Mouse (Mus musculus): ENCODE measurements around the gene Myo7a. TPM values are rescaled to one million over a fixed set of nuclear protein-coding genes. Genes with fewer than 3 reads are reported as not detected.

Gene Myo7a
- total RNA-seq, 2 experiments from 2014 or later: 1.4 to 3.0 TPM

DNA sequence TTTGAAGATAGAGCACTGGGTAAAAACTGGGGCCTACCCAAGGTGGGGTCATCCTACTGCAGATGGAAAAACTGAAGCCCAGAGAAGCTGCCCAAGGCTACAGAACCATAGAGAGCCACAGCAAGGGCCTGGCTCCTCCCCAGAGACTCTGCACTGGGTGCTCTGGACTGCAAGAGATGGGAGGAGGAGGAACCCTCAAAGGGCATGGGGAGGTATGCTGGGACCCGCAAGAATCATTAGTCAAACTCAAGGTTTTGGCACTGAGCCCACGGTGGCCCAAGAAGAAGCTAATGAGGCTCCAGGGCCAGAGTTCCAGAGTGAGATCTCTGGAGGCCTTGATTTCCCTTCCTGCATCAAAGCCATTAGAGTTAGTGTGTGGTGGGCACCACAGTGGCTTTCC, 18.7 kb upstream of the Myo7a start:
- TF ChIP-seq CTCF (IDR thresholded peaks at IDR 0.05): no peak
- H3K4me3 ChIP-seq: no peak overlapping the region
- no peak overlapping the region for H3K27ac ChIP-seq
- DNase-seq: no peak
- intact Hi-C loops (cut with DNase I): no loop called here

DNA sequence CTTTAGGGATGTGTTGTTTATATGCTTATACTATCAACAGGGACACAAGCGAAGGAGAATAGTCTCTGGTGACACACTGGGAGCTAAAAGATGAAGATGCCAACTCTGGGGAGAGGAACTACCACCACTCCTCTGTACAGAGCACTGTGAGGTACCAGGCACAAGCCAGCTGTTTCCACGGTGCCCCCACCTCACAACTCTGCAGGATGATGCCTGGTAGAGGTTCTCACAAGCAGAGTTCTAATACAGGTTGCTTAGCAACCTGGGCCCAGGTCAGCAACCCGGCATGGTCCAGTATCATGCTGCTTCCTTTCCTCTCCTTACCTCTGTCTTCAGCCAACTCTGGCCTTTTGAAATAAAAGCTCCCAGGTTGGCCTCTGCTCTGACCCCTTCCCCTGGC, 18.3 kb upstream of the Myo7a start:
- no peak for DNase-seq
- Histone ChIP-seq H3K27ac (no peak overlapping the region), H3K4me3 (no peak overlapping the region)
- intact Hi-C loops (cut with DNase I): no loop called here
- no peak for TF ChIP-seq CTCF (IDR thresholded peaks at IDR 0.05)

DNA sequence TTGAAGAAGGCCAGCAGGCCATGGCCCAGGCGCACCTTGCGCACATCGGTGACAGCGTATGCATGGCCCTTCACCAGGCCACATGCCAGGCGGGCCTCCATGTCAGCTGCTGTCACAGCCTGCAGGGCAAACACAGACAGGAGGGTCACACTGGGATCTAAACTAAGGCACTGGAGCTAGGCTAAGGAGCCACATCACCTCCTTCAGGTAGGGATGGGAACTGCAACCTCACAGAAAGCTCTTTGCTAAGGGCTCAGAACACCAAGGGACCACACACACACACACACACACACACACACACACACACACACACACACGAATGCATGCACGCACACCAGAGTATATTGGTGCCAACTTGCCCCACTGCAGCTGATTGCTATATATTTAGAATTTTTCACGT, 12.4 kb upstream of the Myo7a start:
- TF ChIP-seq CTCF (IDR thresholded peaks at IDR 0.05): no peak
- DNase-seq: no peak
- Histone ChIP-seq H3K4me3 (no peak overlapping the region), H3K27ac (no peak overlapping the region)
- intact Hi-C loops (cut with DNase I): no loop called here

DNA sequence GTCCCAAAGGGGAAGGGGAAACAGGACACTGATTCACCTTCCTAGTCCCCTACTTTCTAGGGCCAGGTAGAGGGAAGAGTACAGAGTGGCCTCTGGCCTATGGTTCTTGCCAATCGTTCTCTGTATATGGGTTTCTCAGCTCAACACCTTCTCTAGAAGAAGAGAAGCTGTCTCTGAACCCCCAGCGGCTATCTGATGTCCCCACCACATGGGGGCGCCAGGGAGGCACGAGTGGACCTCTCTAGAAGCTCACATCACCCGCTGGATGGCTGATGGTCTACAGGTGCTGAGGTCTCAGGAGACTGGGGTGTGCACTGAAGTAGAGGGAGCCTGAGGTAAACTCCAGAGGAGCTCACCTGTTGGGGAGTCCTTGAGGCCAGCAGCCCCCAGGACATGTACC, 6.1 kb upstream of the Myo7a start:
- peak; percentile 68 for DNase-seq
- peak; percentile 62 for TF ChIP-seq CTCF (IDR thresholded peaks at IDR 0.05)
- Histone ChIP-seq H3K4me3 (no peak overlapping the region), H3K27ac (no peak overlapping the region)
- intact Hi-C loops (cut with DNase I): no loop called here

DNA sequence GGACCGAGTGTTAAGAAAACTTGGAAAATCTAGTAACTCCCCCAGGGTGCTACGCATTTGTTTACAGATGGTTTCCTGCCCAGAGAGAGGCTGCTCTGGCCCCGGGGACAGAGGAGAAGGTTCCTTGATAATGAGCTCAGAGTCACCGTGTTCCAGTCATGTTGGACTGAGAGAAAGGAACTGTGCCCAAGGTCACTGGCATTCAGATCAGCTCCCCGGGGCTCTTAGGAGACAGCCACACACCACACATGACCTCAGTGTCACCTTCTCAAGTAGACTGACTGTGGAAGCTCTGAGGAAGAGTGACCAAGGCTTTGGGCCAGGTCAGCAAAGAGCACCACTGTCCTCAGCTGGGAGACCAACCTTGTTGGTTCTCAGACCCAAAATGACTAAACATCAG, 5.4 kb upstream of the Myo7a start:
- DNase-seq: no peak
- intact Hi-C loops (cut with DNase I): no loop called here
- Histone ChIP-seq H3K27ac (no peak overlapping the region), H3K4me3 (no peak overlapping the region)
- no peak for TF ChIP-seq CTCF (IDR thresholded peaks at IDR 0.05)

DNA sequence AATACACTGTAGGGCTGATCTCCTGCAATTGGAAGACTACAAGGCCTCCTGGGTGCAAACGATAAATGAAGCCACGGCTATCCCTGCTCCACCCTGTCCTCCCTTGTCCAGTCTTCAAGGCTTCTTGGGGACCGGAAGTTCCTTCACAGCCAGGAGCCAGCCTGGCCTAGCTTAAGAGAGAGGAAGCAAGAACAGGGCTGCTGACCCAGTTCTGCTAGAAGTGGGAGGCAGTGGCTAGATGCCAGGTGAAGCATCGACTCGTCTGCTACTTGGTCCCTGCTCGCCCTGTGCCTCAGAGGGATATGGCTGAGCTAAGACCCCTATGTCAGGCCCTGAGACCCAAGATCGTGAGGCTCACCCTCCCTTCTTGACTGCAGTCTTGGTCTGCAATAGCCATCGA, 2.3 kb upstream of the Myo7a start:
- no peak for TF ChIP-seq CTCF (IDR thresholded peaks at IDR 0.05)

DNA sequence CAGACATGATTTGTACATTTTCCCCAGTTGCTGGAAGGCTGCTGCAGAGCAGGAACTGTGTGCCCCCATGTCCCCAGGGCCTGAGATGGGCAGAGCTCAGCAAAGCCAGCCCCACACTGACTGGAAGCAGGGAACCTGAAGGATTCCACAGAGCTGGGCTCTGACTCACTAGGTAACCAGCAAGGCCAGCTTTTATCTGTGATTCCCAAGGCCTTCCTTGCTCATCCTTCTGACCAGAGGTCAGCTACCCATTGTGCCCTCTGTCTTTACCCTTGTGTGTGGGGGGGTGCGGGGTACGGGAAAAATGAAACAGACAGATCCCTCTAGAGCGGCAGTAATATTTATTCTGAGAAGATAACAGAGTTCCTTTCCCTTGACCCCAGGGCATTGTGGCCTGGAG, 1.9 kb upstream of the Myo7a start:
- DNase-seq: no peak
- H3K27ac ChIP-seq: no peak overlapping the region
- no peak for TF ChIP-seq CTCF (IDR thresholded peaks at IDR 0.05)
- intact Hi-C loops (cut with DNase I): no loop called here
- H3K4me3 ChIP-seq: no peak overlapping the region

More for the DNA sequence above, 2.3 kb upstream of the Myo7a start:
- intact Hi-C loops (cut with DNase I): no loop called here
- no peak for DNase-seq
- Histone ChIP-seq H3K27ac (no peak overlapping the region), H3K4me3 (no peak overlapping the region)

DNA sequence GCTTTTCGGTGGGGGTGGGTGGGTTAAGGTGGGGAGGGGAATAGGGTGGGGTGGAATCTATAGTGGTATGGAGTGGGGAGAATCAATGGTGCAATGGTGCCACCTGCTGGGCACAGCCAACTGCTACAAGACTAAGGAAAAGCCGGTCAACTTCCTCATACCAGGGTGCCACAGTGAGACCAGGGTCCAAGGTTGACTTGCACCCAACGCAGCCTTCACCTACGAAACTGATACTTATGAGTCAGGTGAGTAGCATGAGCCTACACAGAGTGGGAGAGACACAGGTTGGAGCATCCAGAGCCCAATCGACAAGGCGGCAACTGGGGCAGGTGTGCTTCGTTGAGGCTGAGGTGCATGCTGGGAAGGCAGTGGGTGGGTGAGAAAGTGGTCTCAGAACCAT, 1.0 kb upstream of the Myo7a start:
- Histone ChIP-seq H3K27ac (no peak overlapping the region), H3K4me3 (peak overlapping the region; percentile 15; the same call in 1 of the 2 replicates)
- peak; percentile 92 for TF ChIP-seq CTCF (IDR thresholded peaks at IDR 0.05)
- DNase-seq: peak; percentile 73
- intact Hi-C loops (cut with DNase I): loop anchor here (1.0 kb wide), 1 partner anchor 49 kb away; no protein-coding TSS in a partner anchor

DNA sequence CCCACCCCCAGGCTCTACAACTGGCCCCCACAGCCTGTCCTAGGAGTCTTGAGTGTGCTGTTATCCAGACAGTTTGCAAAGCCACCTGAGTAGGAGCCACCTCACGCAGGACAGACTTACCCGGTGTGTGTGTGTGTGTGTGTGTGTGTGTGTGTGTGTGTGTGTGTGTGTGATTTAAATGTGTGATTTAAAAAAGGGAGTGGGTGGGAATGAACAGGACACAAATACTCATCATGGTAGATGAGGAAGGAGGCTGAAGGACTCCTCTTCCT, 573 bp upstream of the Myo7a start:
- no peak overlapping the region for H3K27ac ChIP-seq
- no peak for TF ChIP-seq CTCF (IDR thresholded peaks at IDR 0.05)
- no peak overlapping the region for H3K4me3 ChIP-seq
- no peak for DNase-seq
- intact Hi-C loops (cut with DNase I): loop anchor here (1.0 kb wide), 2 partner anchors 17 to 49 kb away; no protein-coding TSS in a partner anchor

DNA sequence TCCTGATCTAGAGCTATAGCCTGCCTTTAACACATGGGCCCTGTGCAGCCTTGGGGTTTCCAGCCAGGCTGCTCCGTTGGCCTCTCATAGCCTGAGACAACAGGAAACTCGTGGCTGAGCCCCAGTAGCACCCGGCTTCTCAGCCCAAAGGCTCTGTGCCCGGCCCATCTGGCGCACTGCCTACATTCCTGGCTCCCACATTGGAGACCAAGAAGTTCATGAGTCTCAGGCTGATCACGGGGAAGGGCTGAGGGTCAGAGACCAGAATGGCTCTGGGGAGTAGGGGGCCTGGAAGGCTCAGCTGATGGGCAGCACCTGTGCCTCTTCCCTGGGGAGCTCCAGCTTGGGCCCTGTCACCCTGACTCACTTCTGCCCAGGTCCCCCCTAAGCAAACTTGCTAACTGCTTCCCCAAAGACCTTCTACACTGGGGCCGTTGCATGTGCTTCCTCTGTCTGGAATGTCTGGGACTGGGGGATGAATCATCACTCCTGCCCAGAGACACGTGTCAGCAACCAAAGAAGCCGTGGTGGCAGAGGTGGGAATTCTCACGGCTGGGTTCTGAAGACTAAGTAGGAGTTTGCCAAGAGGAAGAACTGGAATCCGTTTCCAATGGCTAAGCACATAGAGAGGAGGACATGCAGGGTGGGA, 2.2 kb downstream of the Myo7a start:
- DNase-seq: peak; percentile 85
- Histone ChIP-seq H3K4me3 (no peak overlapping the region), H3K27ac (peak overlapping the region; percentile 65)
- no peak for TF ChIP-seq CTCF (IDR thresholded peaks at IDR 0.05)
- intact Hi-C loops (cut with DNase I): no loop called here

DNA sequence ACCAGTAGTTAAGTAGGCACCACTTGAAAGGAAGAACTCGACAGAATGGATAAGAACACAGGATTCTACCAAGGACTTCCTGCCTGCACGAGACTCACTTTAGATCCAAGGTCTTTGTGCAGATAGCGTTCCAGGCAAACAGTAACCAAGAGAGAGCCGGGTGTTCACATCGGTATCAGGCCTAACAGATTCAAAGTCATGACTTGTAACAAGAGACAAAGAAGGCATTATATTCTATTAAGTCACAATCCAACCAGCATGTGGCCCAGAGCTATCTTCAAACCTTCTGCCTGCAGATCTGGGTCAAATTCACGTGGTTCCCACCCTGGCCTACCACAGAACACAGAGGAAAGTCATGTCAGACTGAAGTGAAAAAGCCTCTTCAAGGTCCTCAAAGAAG, 4.7 kb downstream of the Myo7a start:
- no peak for DNase-seq
- no peak for TF ChIP-seq CTCF (IDR thresholded peaks at IDR 0.05)
- no peak overlapping the region for H3K27ac ChIP-seq
- H3K4me3 ChIP-seq: no peak overlapping the region
- intact Hi-C loops (cut with DNase I): no loop called here

DNA sequence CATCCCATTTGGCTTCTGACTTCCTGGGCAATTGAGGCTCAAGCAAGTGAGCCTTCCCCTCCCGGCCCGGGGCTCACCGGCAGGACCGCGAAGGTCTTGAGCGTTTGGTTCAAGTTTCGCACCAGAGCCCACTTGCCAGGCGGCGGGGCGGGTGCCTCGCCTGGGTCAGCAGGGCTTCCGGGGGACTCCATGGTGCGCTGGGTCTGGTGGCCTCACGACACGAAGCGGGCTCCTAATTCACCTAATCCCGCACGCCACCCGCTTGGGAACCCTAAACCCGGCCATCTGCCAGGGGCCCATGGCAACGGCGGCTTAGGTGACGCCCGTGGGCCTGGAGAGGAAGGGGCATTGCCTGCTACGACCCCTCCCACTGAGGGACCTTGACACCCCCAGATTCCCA, 8.1 kb downstream of the Myo7a start:
- no peak for TF ChIP-seq CTCF (IDR thresholded peaks at IDR 0.05)
- peak overlapping the region; percentile 50 for H3K4me3 ChIP-seq

DNA sequence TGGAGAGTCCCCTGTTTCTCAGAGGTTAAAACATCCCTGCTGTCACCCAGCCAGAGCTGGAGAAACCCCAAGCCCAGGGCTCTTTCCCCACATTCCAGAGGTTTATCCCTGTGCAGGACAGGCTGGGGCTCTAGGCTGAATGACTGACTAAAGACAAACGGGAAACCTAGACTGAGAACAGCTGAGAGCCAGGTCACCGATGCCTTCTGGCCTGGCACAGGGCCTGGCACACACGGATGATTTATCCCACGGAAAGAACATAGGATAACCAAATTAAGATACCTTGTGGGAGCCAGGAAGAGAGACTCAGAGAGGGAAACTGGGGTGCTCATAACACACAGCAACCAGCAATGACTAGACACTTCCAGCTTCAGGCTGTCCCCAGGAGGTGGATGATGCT, 9.6 kb downstream of the Myo7a start:
- no peak overlapping the region for H3K4me3 ChIP-seq
- DNase-seq: no peak
- H3K27ac ChIP-seq: no peak overlapping the region
- no peak for TF ChIP-seq CTCF (IDR thresholded peaks at IDR 0.05)
- intact Hi-C loops (cut with DNase I): no loop called here

More for the DNA sequence above, 8.1 kb downstream of the Myo7a start:
- no peak for DNase-seq
- intact Hi-C loops (cut with DNase I): no loop called here
- peak overlapping the region; percentile 28; the same call in 1 of the 2 replicates for H3K27ac ChIP-seq

DNA sequence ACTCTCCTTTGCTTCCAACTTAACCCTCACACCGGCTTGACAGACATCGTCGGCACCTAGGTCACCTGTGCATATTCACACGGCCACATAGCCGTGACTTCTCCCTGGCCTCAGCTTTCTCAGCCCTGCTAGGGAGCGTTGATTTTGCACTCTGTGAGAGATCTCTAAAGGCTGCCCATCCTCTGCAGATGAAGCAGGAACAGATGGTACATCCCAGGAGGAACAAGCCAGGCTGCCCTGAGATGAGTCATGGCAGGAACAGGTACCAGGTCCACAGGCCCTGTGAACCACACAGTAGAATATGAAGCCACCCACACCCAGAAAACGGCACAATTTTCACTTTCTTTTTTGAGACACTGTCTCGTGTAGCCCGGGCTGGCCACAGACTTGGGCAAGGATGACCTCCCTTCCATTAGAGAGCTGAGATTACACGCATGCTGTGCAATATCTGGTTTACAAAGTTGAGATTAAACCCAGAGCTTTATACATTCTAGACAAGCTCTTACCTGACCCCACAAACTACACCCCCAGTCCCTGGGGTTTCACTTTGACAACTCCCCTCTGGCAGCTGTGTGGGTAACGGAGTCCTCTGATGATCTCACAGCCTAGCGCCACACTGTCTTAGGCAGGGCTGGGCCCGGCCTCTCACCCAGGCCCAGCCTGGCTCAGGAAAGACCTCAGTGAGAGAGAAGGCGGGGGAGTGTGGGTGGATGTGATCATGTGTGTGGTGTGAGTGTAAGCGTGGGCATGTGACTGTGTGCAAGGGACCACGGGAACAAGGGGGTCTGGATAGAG, 10.5 kb downstream of the Myo7a start:
- peak overlapping the region; percentile 35; the same call in 1 of the 2 replicates for H3K27ac ChIP-seq
- intact Hi-C loops (cut with DNase I): no loop called here

More for the DNA sequence above, 10.5 kb downstream of the Myo7a start:
- no peak for TF ChIP-seq CTCF (IDR thresholded peaks at IDR 0.05)
- H3K4me3 ChIP-seq: no peak overlapping the region
- DNase-seq: no peak

Measured in gastrocnemius, adult 2 months (tissue).